In the genomic region with DNA sequence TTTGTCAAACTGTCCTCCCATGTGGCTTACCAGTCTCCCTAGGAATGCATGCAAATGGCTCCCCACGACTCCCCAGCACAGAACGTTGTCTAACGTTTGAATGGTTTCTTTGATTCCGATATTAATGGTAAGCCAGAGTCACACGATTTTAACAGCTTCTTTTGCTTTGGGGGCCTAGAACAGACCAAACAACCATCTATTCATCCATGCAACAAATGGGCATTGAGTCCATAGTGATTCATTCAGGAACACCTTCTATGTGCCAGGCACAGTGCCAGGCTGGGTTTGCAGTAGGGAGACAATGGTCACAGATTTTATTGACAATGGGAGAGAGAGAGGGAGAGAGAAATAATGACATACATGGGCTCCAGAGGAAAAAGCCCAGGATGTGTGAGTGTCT, we compare ENCODE assay signal across 11 mouse cellular contexts.
DNase-seq lines count a peak whose midpoint lies in the region; ATAC-seq lines count a peak whose summit lies in the region.
"Had no signal": no experiment of that assay in that cellular context is flagged by ENCODE, and none has a peak within 500 bp of the region (broad histone marks: within the 10 kb centered on the region; RNA-seq: fewer than 3 reads in every experiment).

No protein-coding gene starts in this region.

- intact Hi-C loops in left cerebral cortex, postnatal 14 days (cut with DNase I): no loop called here
- intact Hi-C loops in heart, postnatal 36 days (cut with DNase I): no loop called here

- peak; percentile 9 for DNase-seq in cerebellum, adult 8-10 months
- DNase-seq in right cerebral cortex, adult 18-20 months: peak; percentile 56
- no peak for DNase-seq in right cerebral cortex, postnatal 25 days
- peak; percentile 17 to 24 for DNase-seq in left cerebral cortex, postnatal 14 days (ENCODE audit: low spot score in 2 of 2)
- no peak for DNase-seq in heart, postnatal 36 days
- no peak for DNase-seq in adipocyte (ENCODE audit: low spot score)
- no peak for DNase-seq in kidney, postnatal 25 days
- DNase-seq: adrenal gland, postnatal 14 days; kidney, adult 8-10 months had no signal

- ATAC-seq in cerebellum, adult (ENCODE audit: insufficient number of reproducible peaks, low FRiP score, low TSS enrichment): no peak
- ATAC-seq: liver, embryonic 12.5 days had no signal

Comparison
In these comparisons a context has a peak if more than half of its experiments do, and no peak if none do; other contexts are left out.
1. DNase-seq: peak in cerebellum, adult 8-10 months (single experiment), right cerebral cortex, adult 18-20 months (single experiment) and left cerebral cortex, postnatal 14 days (2 of 2); none in right cerebral cortex, postnatal 25 days (single experiment), heart, postnatal 36 days (0 of 2), adipocyte (single experiment) and kidney, postnatal 25 days (0 of 2).